Mouse (Mus musculus) CH12.LX (cell line): ENCODE measurements around the gene Phf21a.

Experiments used
- CTCF ChIP-seq, 2 experiments: IDR thresholded peaks in 1 of 2; conservative IDR thresholded peaks in 1 of 2; 2 replicates each; pipeline ENCODE4 v1.5.1; 2011 to 2012; ENCODE audit warnings: low read depth in 2 of 2, low read length in 2 of 2, improper control_type of control experiment in 1 of 2, inconsistent platforms in 1 of 2, mild to moderate bottlenecking in 1 of 2, moderate library complexity in 1 of 2
- ELF1 ChIP-seq: IDR thresholded peaks from 2 replicates; pipeline ENCODE4 v1.6.1; 2014; ENCODE audit warnings: low read depth, mild to moderate bottlenecking, inconsistent platforms, low read length, improper control_type of control experiment
- MAFK ChIP-seq: IDR thresholded peaks from 2 replicates; pipeline ENCODE4 v1.6.1; 2011; ENCODE audit warnings: low read length, improper control_type of control experiment; ENCODE audit not compliant: insufficient replicate concordance
- MEF2A ChIP-seq: IDR thresholded peaks from 2 replicates; pipeline ENCODE4 v1.6.1; 2014; ENCODE audit warnings: low read depth, mild to moderate bottlenecking, inconsistent platforms, low read length, improper control_type of control experiment, borderline replicate concordance
- POLR2A ChIP-seq: IDR thresholded peaks from 2 replicates; pipeline ENCODE4 v1.6.1; 2011; ENCODE audit warnings: low read depth, mild to moderate bottlenecking, improper control_type of control experiment, low read length
- RAD21 ChIP-seq: IDR thresholded peaks from 2 replicates; pipeline ENCODE4 v1.6.1; 2011; ENCODE audit warnings: low read depth, mild to moderate bottlenecking, low read length, improper control_type of control experiment, moderate library complexity
- SMC3 ChIP-seq: IDR thresholded peaks from 2 replicates; pipeline ENCODE4 v1.6.1; 2011; ENCODE audit warnings: low read depth, low read length, improper control_type of control experiment
- USF1 ChIP-seq: IDR thresholded peaks from 2 replicates; pipeline ENCODE4 v1.6.1; 2014; ENCODE audit warnings: low read depth, mild to moderate bottlenecking, inconsistent platforms, low read length, improper control_type of control experiment
- ZKSCAN1 ChIP-seq: IDR thresholded peaks from 2 replicates; pipeline ENCODE4 v1.6.1; 2012; ENCODE audit warnings: low read depth, inconsistent platforms, low read length, improper control_type of control experiment, borderline replicate concordance

DNA sequence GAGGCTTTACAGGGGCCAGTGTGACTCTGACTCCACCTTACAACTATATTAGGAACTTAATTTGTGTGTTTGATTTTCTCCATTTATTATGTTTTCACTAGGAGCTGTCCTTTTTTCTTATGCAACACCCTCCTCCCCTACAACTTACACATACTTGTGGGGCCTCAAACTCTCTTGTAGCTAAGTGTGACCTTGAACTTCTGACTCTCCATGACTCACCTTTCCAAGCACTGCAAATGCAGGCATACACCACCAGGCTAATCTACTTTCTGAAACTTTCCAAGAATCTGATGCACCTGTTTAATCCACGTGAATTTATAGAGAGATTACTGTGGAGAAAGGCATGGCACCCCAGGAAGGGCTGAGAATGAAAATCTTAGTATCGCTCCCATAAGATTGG is 147.9 kb downstream of the Phf21a start:
- no peak for TF ChIP-seq RAD21
- TF ChIP-seq MEF2A = no peak
- TF ChIP-seq POLR2A = no peak
- TF ChIP-seq CTCF (conservative IDR thresholded peaks at IDR 0.05 in 1 of 2, IDR thresholded peaks at IDR 0.05 in 1 of 2; ENCODE audit: low read depth in 2 of 2, low read length in 2 of 2) = no peak
- TF ChIP-seq ELF1 = no peak
- TF ChIP-seq ZKSCAN1 = no peak
- TF ChIP-seq USF1 = no peak
- TF ChIP-seq SMC3 = no peak
- no peak for TF ChIP-seq MAFK
